Mouse (Mus musculus) lung, postnatal 0 days (tissue): ENCODE measurements around the gene Slc43a3. TPM values are rescaled to one million over a fixed set of nuclear protein-coding genes. Genes with fewer than 3 reads are reported as not detected.

Experiments
- ATAC-seq: fragments of 200-750 bp; cut with Nextera tagmentation; 2 replicates; pipeline ENCODE4 v1.8.0; 2017; ENCODE audit warnings: moderate library complexity
- DNase-seq: peaks from one replicate; pipeline ENCODE4 v3.0.0-alpha.2; 2016; ENCODE audit warnings: low spot score
- H3K27ac ChIP-seq: fragments of 300-500 bp; sonication (generic); 2 replicates; pipeline ENCODE4 v1.5.1; 2014; ENCODE audit warnings: antibody characterized with exemption, mild to moderate bottlenecking, low read length, mixed read lengths
- H3K27me3 ChIP-seq: fragments of 300-500 bp; sonication (generic); replicated peaks from 2 replicates; pipeline ENCODE4 v1.6.1; 2014; ENCODE audit warnings: low read length, mixed read lengths; ENCODE audit not compliant: insufficient read depth
- H3K36me3 ChIP-seq: fragments of 300-500 bp; sonication (generic); 2 replicates; pipeline ENCODE4 v1.6.1; 2014; ENCODE audit warnings: low read length, mixed read lengths; ENCODE audit not compliant: insufficient read depth
- H3K4me1 ChIP-seq: fragments of 300-500 bp; sonication (generic); 2 replicates; pipeline ENCODE4 v1.6.1; 2014; ENCODE audit warnings: antibody characterized with exemption, low read depth, low read length, mixed read lengths; ENCODE audit not compliant: insufficient read depth
- H3K4me2 ChIP-seq: fragments of 300-500 bp; sonication (generic); replicated peaks from 2 replicates; pipeline ENCODE4 v1.6.1; 2014; ENCODE audit warnings: low read depth, mild to moderate bottlenecking, low read length, moderate library complexity, mixed read lengths
- H3K4me3 ChIP-seq: fragments of 300-500 bp; sonication (generic); 2 replicates; pipeline ENCODE4 v1.5.1; 2014; ENCODE audit warnings: low read depth, low read length
- H3K9ac ChIP-seq: fragments of 300-500 bp; sonication (generic); replicated peaks from 2 replicates; pipeline ENCODE4 v1.6.1; 2014; ENCODE audit warnings: low read depth, mild to moderate bottlenecking
- H3K9me3 ChIP-seq: fragments of 300-500 bp; sonication (generic); 2 replicates; pipeline ENCODE4 v1.6.1; 2016; ENCODE audit warnings: low read length, mixed read lengths
- CTCF ChIP-seq: IDR thresholded peaks from 2 replicates; pipeline ENCODE4 v1.5.1; 2016; ENCODE audit warnings: antibody characterized with exemption, mild to moderate bottlenecking
- EP300 ChIP-seq: IDR thresholded peaks from 2 replicates; pipeline ENCODE4 v1.6.1; 2016; ENCODE audit warnings: antibody characterized with exemption, mild to moderate bottlenecking, control low read depth
- WGBS: fragments of 180-500 bp; shearing (Covaris S2); extraction: QIAGEN DNeasy Blood & Tissue Kit; methylation state at CpG from one replicate; pipeline ENCODE4 v1.1.7; 2014; 5-methylcytosine and 5-hydroxymethylcytosine counted together
- polyA plus RNA-seq: library from polyadenylated mRNA; unstranded; fragments of >200 nt; fragmentation: Nextera tagmentation; extraction: Ambion mirVana; gene quantifications from 2 replicates; pipeline ENCODE4 v1.2.1, GENCODE M21; 2015

The Slc43a3 gene
- polyA plus RNA-seq: 121 and 122 TPM in 2 replicates

DNA sequence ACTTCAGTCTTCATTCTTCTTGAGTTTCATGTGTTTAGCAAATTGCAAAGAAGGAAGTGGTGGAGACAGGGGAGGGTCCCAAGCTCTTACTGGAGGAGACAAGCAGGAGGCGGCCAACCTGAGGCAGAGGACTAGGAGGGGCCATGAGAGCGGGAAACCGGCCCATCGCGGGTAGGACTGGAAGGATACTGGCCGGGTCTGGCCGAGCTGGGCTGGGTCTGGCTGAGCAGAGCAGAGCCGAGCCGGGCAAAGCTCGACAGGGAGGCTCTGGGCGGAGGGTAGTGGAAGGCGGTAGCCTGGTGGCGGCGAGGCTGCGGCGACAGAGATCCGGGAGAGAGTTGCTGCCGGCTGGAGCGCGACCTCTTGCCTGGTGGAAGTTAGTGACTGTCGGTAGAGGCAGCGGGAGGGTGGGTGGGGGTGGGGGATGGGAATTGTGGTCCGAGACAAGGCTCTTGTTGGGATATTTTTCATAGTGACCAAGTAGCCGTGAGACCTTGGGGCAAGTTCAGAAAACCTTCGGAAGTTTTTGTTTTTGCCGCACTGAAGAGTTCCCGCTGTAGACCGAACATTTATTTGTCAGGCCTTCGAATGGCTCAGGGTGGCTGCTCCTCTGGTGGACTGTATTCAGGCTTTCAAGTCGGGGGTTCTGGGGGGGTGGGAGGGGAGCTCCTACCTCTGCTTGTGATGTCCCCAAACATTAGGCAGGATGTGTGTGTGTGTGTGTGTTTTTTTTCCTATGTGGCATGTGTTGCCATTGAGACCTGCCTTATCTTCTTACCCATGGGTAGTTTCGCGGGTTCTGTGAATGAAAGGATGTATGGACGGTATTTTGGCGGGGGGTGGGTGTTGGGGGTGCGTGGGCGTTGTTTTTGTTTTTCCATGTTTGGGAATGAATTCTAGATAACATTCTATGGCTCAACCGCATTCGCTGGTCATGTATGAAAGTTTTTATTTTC lies at the start of gene Slc43a3:
Gene Slc43a3, plus strand, starts transcription at position 106 of the 956 bp plus-strand sequence.
- WGBS: 4% methylated on average over 38 of the region's 38 CpGs
- Histone ChIP-seq H3K4me2 (peak within 1 kb of the TSS; percentile 58), H3K27ac (peak within 1 kb of the TSS; percentile 80), H3K9ac (peak within 1 kb of the TSS; percentile 52), H3K9me3 (no peaks in the 10 kb centered on the region), H3K27me3 (no peaks in the 10 kb centered on the region), H3K4me1 (no peaks in the 10 kb centered on the region; the same call in 1 of the 2 replicates), H3K4me3 (peak within 1 kb of the TSS; percentile 50), H3K36me3 (0 out of 2 replicates have a peak, but pooled peaks cover 5% of the 10 kb centered on the region)
- ATAC-seq: peak; percentile 93
- peak; percentile 96 for DNase-seq
- no peak for TF ChIP-seq EP300
- TF ChIP-seq CTCF: peak; percentile 26; the same call in 1 of the 2 replicates

DNA sequence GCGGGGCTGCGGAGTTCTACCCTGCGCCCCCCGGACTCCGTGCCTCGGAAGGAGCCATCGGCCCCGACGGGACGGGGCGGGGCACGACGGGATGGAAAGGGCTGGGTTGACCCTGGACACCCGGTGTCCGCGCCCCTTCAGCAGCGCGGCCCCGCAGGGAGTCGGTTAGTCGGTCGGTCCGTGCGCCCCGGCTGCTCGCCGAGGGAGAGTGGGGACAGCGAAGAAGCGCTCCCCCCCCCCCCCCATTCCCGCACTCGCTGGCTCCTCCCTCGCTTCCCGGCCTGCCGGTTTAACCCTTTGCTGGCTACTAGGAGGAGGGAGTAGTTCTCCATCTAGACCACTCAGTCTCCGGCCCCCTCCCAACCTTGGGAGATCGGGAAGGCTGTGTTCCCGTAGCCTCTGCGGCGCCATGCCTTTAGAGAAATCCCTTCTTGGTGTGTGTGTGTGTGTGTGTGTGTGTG lies 49.5 kb upstream of the Slc43a3 start:
- Histone ChIP-seq H3K4me3 (peak overlapping the region; percentile 58), H3K4me2 (peak overlapping the region; percentile 93), H3K36me3 (no peaks in the 10 kb centered on the region), H3K9me3 (no peaks in the 10 kb centered on the region), H3K27me3 (peaks cover 33% of the 10 kb centered on the region), H3K9ac (peak overlapping the region; percentile 34; the same call in 1 of the 2 replicates), H3K27ac (no peak overlapping the region), H3K4me1 (peaks cover 4% of the 10 kb centered on the region; the same call in 1 of the 2 replicates)
- under 1% methylated on average over 28 of the region's 39 CpGs for WGBS
- peak; percentile 12; the same call in 1 of the 2 replicates for ATAC-seq
- TF ChIP-seq CTCF (no peak), EP300 (no peak)
- DNase-seq: peak; percentile 54

DNA sequence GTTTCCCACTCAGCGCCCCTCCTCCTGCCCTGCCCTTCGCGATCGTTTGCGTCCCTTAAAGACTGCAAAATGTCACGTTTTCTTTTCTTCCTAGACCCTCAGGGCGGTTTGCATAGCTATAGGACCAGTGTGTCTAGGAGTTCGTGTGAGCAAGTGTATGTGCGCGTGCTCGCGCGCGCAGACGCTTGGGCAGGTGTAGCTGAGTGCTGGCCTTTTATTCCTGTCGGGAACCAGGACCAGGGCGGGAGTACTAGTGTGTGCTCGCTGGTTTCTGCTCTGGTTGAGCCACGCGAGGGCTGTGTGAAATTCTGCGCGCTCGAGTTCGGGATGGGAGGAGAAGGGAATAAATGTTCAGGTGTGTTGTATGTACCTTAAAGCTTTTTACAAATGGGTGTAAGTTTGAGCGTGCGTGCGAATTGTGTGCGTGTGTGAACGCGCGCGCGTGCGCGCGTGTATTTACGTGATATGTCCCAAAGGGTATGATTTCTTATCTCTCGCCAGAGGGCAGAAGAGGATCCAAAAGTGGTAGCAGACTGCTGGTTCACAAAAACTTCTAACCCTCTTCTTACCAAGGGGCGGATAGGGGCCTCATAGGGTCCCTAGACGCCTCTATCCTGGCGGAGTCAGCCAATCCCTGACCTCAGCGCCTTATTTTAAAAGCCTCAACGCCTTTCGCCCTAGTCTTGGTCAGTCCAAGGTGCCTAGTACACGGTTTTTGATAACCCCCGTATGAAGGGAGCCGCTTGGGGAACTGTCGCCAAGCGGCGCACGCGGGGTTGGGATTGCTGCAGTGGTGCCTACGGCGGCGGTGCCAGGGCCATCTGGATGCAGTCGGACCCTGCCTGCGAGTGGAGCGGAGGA lies 48.7 kb upstream of the Slc43a3 start:
- peak overlapping the region; percentile 58 for H3K4me3 ChIP-seq
- H3K4me2 ChIP-seq: peak overlapping the region; percentile 93
- no peaks in the 10 kb centered on the region for H3K9me3 ChIP-seq
- no peak overlapping the region for H3K27ac ChIP-seq
- WGBS: under 1% methylated on average over 53 of the region's 58 CpGs
- peaks cover 4% of the 10 kb centered on the region; the same call in 1 of the 2 replicates for H3K4me1 ChIP-seq
- DNase-seq (peak; percentile 76), ATAC-seq (peak; percentile 29)
- peaks cover 33% of the 10 kb centered on the region for H3K27me3 ChIP-seq
- H3K9ac ChIP-seq: peak overlapping the region; percentile 2; the same call in 1 of the 2 replicates
- peak; percentile 45; the same call in 1 of the 2 replicates for TF ChIP-seq CTCF
- TF ChIP-seq EP300: no peak
- no peaks in the 10 kb centered on the region for H3K36me3 ChIP-seq

DNA sequence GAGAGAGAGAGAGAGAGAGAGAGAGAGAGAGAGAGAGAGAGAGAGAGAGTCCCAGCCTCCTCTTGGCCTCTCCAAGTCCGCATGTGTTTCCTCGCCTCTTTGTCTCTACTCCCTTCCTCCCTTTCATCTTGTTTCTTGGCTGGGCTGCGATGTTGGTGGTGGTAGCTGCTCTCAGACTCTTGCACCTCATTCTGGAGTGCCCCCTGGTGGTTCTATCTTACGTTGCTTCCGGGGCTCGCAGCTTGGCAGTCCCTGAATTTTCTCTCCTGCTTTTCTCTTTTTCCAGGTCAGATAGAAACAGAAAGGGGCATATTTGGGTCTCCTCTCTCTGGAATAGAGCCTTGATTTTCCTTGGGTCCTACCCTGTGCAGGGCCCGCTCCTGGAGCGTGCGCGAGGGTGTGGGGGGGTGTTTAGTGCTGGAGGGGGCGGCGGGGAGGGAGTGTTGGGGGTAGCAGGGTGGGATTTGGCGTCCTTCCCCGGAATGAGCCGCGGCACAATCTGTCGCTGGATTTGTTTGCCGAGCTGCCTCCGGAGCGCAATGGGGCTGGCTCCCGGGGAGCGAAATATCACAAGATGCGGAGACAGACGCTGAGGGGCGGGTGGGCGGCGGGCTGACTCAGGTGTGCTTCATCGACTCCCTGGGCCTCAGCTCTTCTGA lies 47.6 kb upstream of the Slc43a3 start:
- H3K4me1 ChIP-seq: peaks cover 4% of the 10 kb centered on the region; the same call in 1 of the 2 replicates
- no peak overlapping the region for H3K9ac ChIP-seq
- no peaks in the 10 kb centered on the region for H3K36me3 ChIP-seq
- H3K4me2 ChIP-seq: peak overlapping the region; percentile 93
- DNase-seq (peak; percentile 83), ATAC-seq (peak; percentile 30; the same call in 1 of the 2 replicates)
- H3K27me3 ChIP-seq: peaks cover 28% of the 10 kb centered on the region
- H3K4me3 ChIP-seq: peak overlapping the region; percentile 28; the same call in 1 of the 2 replicates
- H3K27ac ChIP-seq: no peak overlapping the region
- peak; percentile 74 for TF ChIP-seq CTCF
- no peak for TF ChIP-seq EP300
- WGBS: 4% methylated on average over 27 of the region's 28 CpGs
- no peaks in the 10 kb centered on the region for H3K9me3 ChIP-seq

DNA sequence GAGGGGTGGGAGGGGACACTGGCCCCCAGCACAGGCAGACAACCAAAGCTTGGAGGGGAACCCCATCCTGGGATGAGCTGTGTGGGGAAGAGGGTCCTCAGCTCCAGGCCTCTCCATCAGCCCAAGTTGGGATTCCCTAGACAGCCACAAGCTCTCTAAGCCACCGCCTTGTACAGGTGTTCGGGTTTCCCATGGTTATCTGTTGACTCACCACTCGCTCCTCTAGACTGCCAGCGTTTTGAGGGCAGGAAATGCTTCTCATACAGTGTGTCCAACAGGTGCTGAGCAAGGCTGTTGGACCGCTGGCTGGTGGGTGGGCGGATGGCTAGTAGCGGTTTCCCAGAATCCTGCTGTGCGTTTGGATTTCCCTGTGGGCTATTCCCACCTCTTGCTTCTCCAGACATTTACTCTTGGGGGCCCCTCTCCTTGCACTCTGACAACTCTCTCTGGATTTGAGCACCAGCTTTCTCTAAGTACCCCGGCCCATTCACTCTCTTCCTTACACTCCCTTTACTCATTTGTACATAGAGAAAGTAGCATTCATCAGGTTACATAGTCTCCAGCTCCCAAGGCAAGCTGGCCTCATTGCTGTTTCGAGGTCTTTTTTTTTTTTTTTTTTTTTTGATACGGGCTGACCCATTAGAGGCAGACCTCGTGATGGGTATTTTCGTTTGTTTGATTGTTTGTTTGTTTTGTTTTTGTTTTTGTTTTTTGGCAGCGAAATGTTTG lies 46.9 kb upstream of the Slc43a3 start:
- ATAC-seq: no peak
- WGBS: 12% methylated on average over 14 of the region's 14 CpGs

More for the DNA sequence above, 46.9 kb upstream of the Slc43a3 start:
- H3K36me3 ChIP-seq: no peaks in the 10 kb centered on the region
- TF ChIP-seq CTCF: no peak
- no peak for TF ChIP-seq EP300
- no peaks in the 10 kb centered on the region for H3K9me3 ChIP-seq
- no peak overlapping the region for H3K27ac ChIP-seq
- H3K4me3 ChIP-seq: 0 out of 2 replicates have a peak overlapping the region, but pooled peaks have one; percentile 28
- H3K27me3 ChIP-seq: peaks cover 21% of the 10 kb centered on the region
- H3K4me1 ChIP-seq: peaks cover 4% of the 10 kb centered on the region; the same call in 1 of the 2 replicates
- H3K9ac ChIP-seq: no peak overlapping the region
- DNase-seq: no peak
- peak overlapping the region; percentile 93 for H3K4me2 ChIP-seq
